Mouse (Mus musculus) cerebellum, postnatal 4 days (tissue): ENCODE data around the gene Arhgef33.

Experiments
- DNase-seq, 2 experiments: peaks; one replicate each; pipeline ENCODE4 v3.0.0; 2022; ENCODE audit warnings: low spot score in 2 of 2, mixed read lengths in 1 of 2

Arhgef33 gene

GRCm38 (mm10) chr17:80446470-80446869 lies 139.3 kb downstream of the Arhgef33 start:
- no peak for DNase-seq
